Mouse (Mus musculus): ENCODE data around the gene Abcg8. TPM values are rescaled to one million over a fixed set of nuclear protein-coding genes. Genes with fewer than 3 reads are reported as not detected.

The Abcg8 gene
- total and polyA plus RNA-seq, 3 experiments: not detected

- Histone ChIP-seq H3K4me1 (ENCODE audit: control insufficient read depth in 1 of 2, insufficient read depth in 2 of 2, low read length in 2 of 2) (no peaks in the 10 kb centered on the region), H3K79me2 (ENCODE audit: control insufficient read depth, insufficient read depth, low read length, poor library complexity) (no peaks in the 10 kb centered on the region), H3K27ac (ENCODE audit: control insufficient read depth, low read depth, low read length) (no peak overlapping the region), H3K4me3 (ENCODE audit: control insufficient read depth in 1 of 2, insufficient read depth in 1 of 2, low read depth in 2 of 2, low read length in 2 of 2) (no peak overlapping the region), H3K36me3 (ENCODE audit: control insufficient read depth in 1 of 2, insufficient read depth in 2 of 2, low read length in 2 of 2) (no peaks in the 10 kb centered on the region), H3K9me3 (replicated peaks; ENCODE audit: insufficient read depth, low read length) (no peaks in the 10 kb centered on the region), H3K9ac (ENCODE audit: control insufficient read depth, low read depth, low read length, poor library complexity, severe bottlenecking) (no peak overlapping the region), H3K27me3 (ENCODE audit: control insufficient read depth in 1 of 2, insufficient read depth in 2 of 2, low read length in 2 of 2) (peaks cover 0 to 2% of the 10 kb centered on the region in 2 experiments; a peak in 3 of 4 replicates)
- TF ChIP-seq BHLHE40 (IDR thresholded peaks at IDR 0.05; ENCODE audit: borderline replicate concordance, low read depth, low read length) (no peak), USF1 (IDR thresholded peaks at IDR 0.05; ENCODE audit: low read depth, low read length) (0 out of 2 replicates have a peak, but pooled peaks have one; percentile 41)
- no peak for DNase-seq (ENCODE audit: low read depth, low spot score)
These were observed 18.3 kb upstream of the Abcg8 start for GRCm38 (mm10) chr17:84657782-84658181.

- no peaks in the 10 kb centered on the region for H3K9me3 ChIP-seq (replicated peaks; ENCODE audit: insufficient read depth, low read length)
- TF ChIP-seq SMC3 (IDR thresholded peaks at IDR 0.05; ENCODE audit: low read depth, low read length) (no peak), MAX (IDR thresholded peaks at IDR 0.05; ENCODE audit: low read length) (no peak), MYC (IDR thresholded peaks at IDR 0.05; ENCODE audit: low read depth, low read length) (no peak), RCOR1 (IDR thresholded peaks at IDR 0.05; ENCODE audit: low read depth, low read length) (no peak), BHLHE40 (IDR thresholded peaks at IDR 0.05; ENCODE audit: borderline replicate concordance, low read depth, low read length) (no peak), SIN3A (IDR thresholded peaks at IDR 0.05; ENCODE audit: low read length) (no peak), CHD1 (IDR thresholded peaks at IDR 0.05; ENCODE audit: low read depth, low read length) (no peak), GABPA (IDR thresholded peaks at IDR 0.05; ENCODE audit: low read depth, low read length) (no peak), ELF1 (IDR thresholded peaks at IDR 0.05; ENCODE audit: low read depth, low read length) (no peak), CHD2 (IDR thresholded peaks at IDR 0.05; ENCODE audit: low read length) (no peak), MEF2A (IDR thresholded peaks at IDR 0.05; ENCODE audit: extremely low read depth, insufficient replicate concordance, low read depth, low read length, poor library complexity, severe bottlenecking) (no peak), NELFE (IDR thresholded peaks at IDR 0.05; ENCODE audit: low read depth, low read length) (no peak), KAT2A (conservative IDR thresholded peaks at IDR 0.05; ENCODE audit: low read depth, low read length) (no peak), MAFK (IDR thresholded peaks at IDR 0.05; ENCODE audit: borderline replicate concordance, low read depth, low read length) (no peak), POLR2A (IDR thresholded peaks at IDR 0.05; ENCODE audit: control insufficient read depth in 1 of 2, insufficient read depth in 1 of 2, low read depth in 1 of 2, low read length in 2 of 2, poor library complexity in 1 of 2) (no peak), USF1 (IDR thresholded peaks at IDR 0.05; ENCODE audit: low read depth, low read length) (no peak), UBTF (IDR thresholded peaks at IDR 0.05; ENCODE audit: borderline replicate concordance, insufficient read depth, low read depth, low read length) (no peak), NRF1 (IDR thresholded peaks at IDR 0.05; ENCODE audit: insufficient read depth, low read depth, low read length, poor library complexity, severe bottlenecking) (no peak), HCFC1 (IDR thresholded peaks at IDR 0.05; ENCODE audit: low read depth, low read length) (no peak)
- no peak overlapping the region for H3K9ac ChIP-seq (ENCODE audit: control insufficient read depth, low read depth, low read length, poor library complexity, severe bottlenecking)
These were observed 17.9 kb upstream of the Abcg8 start for GRCm38 (mm10) chr17:84658195-84658594.

More at GRCm38 (mm10) chr17:84658195-84658594, 17.9 kb upstream of the Abcg8 start:
- Histone ChIP-seq H3K79me2 (ENCODE audit: control insufficient read depth, insufficient read depth, low read length, poor library complexity) (no peaks in the 10 kb centered on the region), H3K27ac (ENCODE audit: control insufficient read depth, low read depth, low read length) (no peak overlapping the region), H3K4me1 (ENCODE audit: control insufficient read depth in 1 of 2, insufficient read depth in 2 of 2, low read length in 2 of 2) (no peaks in the 10 kb centered on the region), H3K36me3 (ENCODE audit: control insufficient read depth in 1 of 2, insufficient read depth in 2 of 2, low read length in 2 of 2) (no peaks in the 10 kb centered on the region), H3K27me3 (ENCODE audit: control insufficient read depth in 1 of 2, insufficient read depth in 2 of 2, low read length in 2 of 2) (peaks cover 0 to 2% of the 10 kb centered on the region in 2 experiments; a peak in 3 of 4 replicates), H3K4me3 (ENCODE audit: control insufficient read depth in 1 of 2, insufficient read depth in 1 of 2, low read depth in 2 of 2, low read length in 2 of 2) (no peak overlapping the region)
- DNase-seq (ENCODE audit: low read depth, low spot score): no peak

Measured in MEL (cell line).